Mouse (Mus musculus) lung, postnatal 0 days (tissue): Measurements from ENCODE around the gene Lama1.

Source experiments
- CTCF ChIP-seq: IDR thresholded peaks from 2 replicates; pipeline ENCODE4 v1.5.1; 2016; ENCODE audit warnings: antibody characterized with exemption, mild to moderate bottlenecking
- EP300 ChIP-seq: IDR thresholded peaks from 2 replicates; pipeline ENCODE4 v1.6.1; 2016; ENCODE audit warnings: antibody characterized with exemption, mild to moderate bottlenecking, control low read depth

GRCm38 (mm10) chr17:67773608-67774007 lies 76.5 kb downstream of the Lama1 start:
- no peak for TF ChIP-seq CTCF
- TF ChIP-seq EP300: no peak
